Mouse (Mus musculus) naive thymus-derived CD4-positive, alpha-beta T cell, adult 5 months (primary cell): Measurements from ENCODE around the gene Rsph3a. TPM values are rescaled to one million over a fixed set of nuclear protein-coding genes. Genes with fewer than 3 reads are reported as not detected.

Source experiments
- polyA plus RNA-seq: library from polyadenylated mRNA; unstranded; fragments of 100-300 nt; shearing (Covaris generic); gene quantifications from one replicate; pipeline ENCODE4 v1.2.1, GENCODE M21; 2017

The Rsph3a gene
- polyA plus RNA-seq, result 3.0 TPM

GRCm38 (mm10) chr17:7945117-7946052, at the start of gene Rsph3a:
Gene Rsph3a (plus strand): TSS chr17:7945614.

GRCm38 (mm10) chr17:7925413-7926160, 19.8 kb upstream of the Rsph3a start, which contains the start of gene Tagap:
Gene Tagap (plus strand): TSS chr17:7926000.

Other genes with a start within 250 kb of the Rsph3a start
- not detected for gene Fndc1, start 118.3 kb upstream of the Rsph3a start, polyA plus RNA-seq
- 282 TPM for gene Tagap, start 19.6 kb upstream of the Rsph3a start, polyA plus RNA-seq
- 0.20 TPM for gene Gm49673, start 202.2 kb downstream of the Rsph3a start, polyA plus RNA-seq
- gene Rnaset2a, start 202.5 kb downstream of the Rsph3a start, polyA plus RNA-seq, result 42.9 TPM
- 16.9 TPM for gene Fgfr1op, start 219.9 kb downstream of the Rsph3a start, polyA plus RNA-seq